ENCODE assay signal across 8 mouse cellular contexts in the genomic region with DNA sequence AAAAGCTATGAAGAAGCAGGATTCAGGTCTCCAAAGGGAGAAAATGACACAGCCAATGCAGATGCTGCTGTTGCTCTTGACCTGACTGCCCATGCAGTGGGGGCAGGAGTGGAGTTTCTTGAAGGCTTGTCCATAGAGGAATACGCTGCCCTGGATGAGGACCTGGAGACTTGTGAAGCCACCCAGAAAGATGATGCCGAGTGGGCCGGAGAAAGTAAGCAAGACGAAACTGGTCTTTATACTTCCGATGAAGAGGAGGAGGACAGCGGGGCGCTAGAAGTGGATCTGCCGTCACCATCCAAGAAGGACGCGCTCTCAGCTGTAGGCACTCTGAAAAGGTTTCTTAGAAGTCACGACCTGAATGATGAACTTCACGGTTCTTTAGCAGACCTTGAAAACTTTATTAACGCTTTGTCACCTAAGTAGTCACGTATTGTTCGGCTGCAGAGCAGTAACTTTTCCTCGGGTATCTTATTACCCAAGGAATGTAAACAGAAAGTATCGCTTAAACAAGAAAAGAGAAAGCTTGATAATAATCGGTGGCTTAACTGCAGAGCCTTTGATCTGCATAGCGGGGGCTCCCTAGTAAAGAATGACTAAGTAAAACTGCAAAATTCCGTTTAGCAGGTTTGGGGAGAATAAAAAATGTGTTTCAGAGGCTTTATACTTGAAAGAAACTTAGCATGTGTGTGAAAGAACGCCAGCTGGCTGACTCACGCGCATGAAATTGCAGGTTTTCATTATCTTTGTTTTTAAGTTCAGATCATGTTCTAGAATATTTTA. TPM values are rescaled to one million over a fixed set of nuclear protein-coding genes. Genes with fewer than 3 reads are reported as not detected.
DNase-seq lines count a peak whose midpoint lies in the region; ATAC-seq and TF ChIP-seq lines count a peak whose summit lies in the region.

No protein-coding gene starts in this region.

- ATAC-seq in heart, embryonic 12.5 days (ENCODE audit: insufficient number of reproducible peaks, low FRiP score) = no peak
- no peak for ATAC-seq in heart, embryonic 16.5 days (replicated peaks; ENCODE audit: extremely low read depth, insufficient read depth, low FRiP score)
- ATAC-seq in limb, embryonic 14.5 days (ENCODE audit: low FRiP score, low read depth) = no peak

- WGBS in heart, embryonic 12.5 days = 8% methylated on average over 23 of the region's 23 CpGs
- WGBS in heart, embryonic 16.5 days = 6% methylated on average over 23 of the region's 23 CpGs
- WGBS in limb, embryonic 14.5 days = 6% methylated on average over 23 of the region's 23 CpGs

- DNase-seq in heart, postnatal 36 days = no peak
- DNase-seq in R1 (ENCODE audit: low read depth, low spot score) = peak; percentile 73
- DNase-seq in limb, embryonic 14.5 days (ENCODE audit: low spot score) = peak; percentile 49
- DNase-seq in retina, embryonic 14.5 days (ENCODE audit: low spot score) = peak; percentile 27
- no peak for DNase-seq in urinary bladder, postnatal 25 days (ENCODE audit: low spot score)
- DNase-seq in cerebellum, postnatal 25 days = no peak

- TF ChIP-seq POLR2A in limb, embryonic 14.5 days (IDR thresholded peaks at IDR 0.05; ENCODE audit: borderline replicate concordance, extremely low read depth, insufficient read depth, insufficient read length) = no peak

- H3K4me3 ChIP-seq in heart, embryonic 12.5 days = peak overlapping the region; percentile 37
- H3K4me3 ChIP-seq in heart, embryonic 16.5 days (ENCODE audit: low read length) = peak overlapping the region; percentile 57
- H3K4me3 ChIP-seq in limb, embryonic 14.5 days (replicated peaks; ENCODE audit: low read length) = peak overlapping the region; percentile 26

- H3K27ac ChIP-seq in heart, embryonic 12.5 days (ENCODE audit: poor library complexity, severe bottlenecking) = no peak overlapping the region
- H3K27ac ChIP-seq in heart, embryonic 16.5 days (ENCODE audit: low read length) = no peak overlapping the region
- H3K27ac ChIP-seq in limb, embryonic 14.5 days (replicated peaks; ENCODE audit: low read depth, low read length) = no peak overlapping the region

- peak overlapping the region; percentile 42; the same call in 1 of the 2 replicates for H3K9ac ChIP-seq in heart, embryonic 12.5 days
- H3K9ac ChIP-seq in heart, embryonic 16.5 days (ENCODE audit: low read length) = peak overlapping the region; percentile 60
- H3K9ac ChIP-seq in limb, embryonic 14.5 days (ENCODE audit: low read depth, low read length, severe bottlenecking) = peak overlapping the region; percentile 22; the same call in 1 of the 2 replicates

- H3K36me3 ChIP-seq in heart, embryonic 12.5 days = no peaks in the 10 kb centered on the region
- no peaks in the 10 kb centered on the region for H3K36me3 ChIP-seq in heart, embryonic 16.5 days (ENCODE audit: control insufficient read depth, insufficient read depth)
- H3K36me3 ChIP-seq in limb, embryonic 14.5 days (ENCODE audit: control insufficient read depth, insufficient read depth, low read length) = no peaks in the 10 kb centered on the region

- peaks cover 3% of the 10 kb centered on the region; the same call in 1 of the 2 replicates for H3K4me1 ChIP-seq in heart, embryonic 12.5 days (replicated peaks)
- peaks cover 10% of the 10 kb centered on the region for H3K4me1 ChIP-seq in heart, embryonic 16.5 days (ENCODE audit: control insufficient read depth, insufficient read depth, low read length)
- H3K4me1 ChIP-seq in limb, embryonic 14.5 days (ENCODE audit: control insufficient read depth, insufficient read depth, low read length) = peaks cover 4% of the 10 kb centered on the region; the same call in 1 of the 2 replicates

- intact Hi-C loops in heart, postnatal 36 days (cut with DNase I) = no loop called here

- H3K9me3 ChIP-seq in heart, embryonic 12.5 days (replicated peaks) = no peaks in the 10 kb centered on the region
- H3K9me3 ChIP-seq in heart, embryonic 16.5 days (replicated peaks; ENCODE audit: control insufficient read depth, low read length) = no peaks in the 10 kb centered on the region
- H3K9me3 ChIP-seq in limb, embryonic 14.5 days (ENCODE audit: control insufficient read depth, low read length) = no peaks in the 10 kb centered on the region

- H3K27me3 ChIP-seq in heart, embryonic 12.5 days (replicated peaks) = peaks cover 4% of the 10 kb centered on the region; the same call in 1 of the 2 replicates
- no peaks in the 10 kb centered on the region for H3K27me3 ChIP-seq in heart, embryonic 16.5 days (ENCODE audit: control insufficient read depth, insufficient read depth, low read length)
- no peaks in the 10 kb centered on the region for H3K27me3 ChIP-seq in limb, embryonic 14.5 days (ENCODE audit: control insufficient read depth, insufficient read depth, low read length)

- H3K4me2 ChIP-seq in heart, embryonic 12.5 days = peak overlapping the region; percentile 64
- peak overlapping the region; percentile 78 for H3K4me2 ChIP-seq in heart, embryonic 16.5 days (ENCODE audit: low read depth, low read length)
- H3K4me2 ChIP-seq in limb, embryonic 14.5 days (replicated peaks; ENCODE audit: low read depth, low read length, severe bottlenecking) = peak overlapping the region; percentile 44

RNA-seq across cellular contexts. Expression of gene Tigd4, which starts 1.7 kb away (rescaled TPM):
- not detected in 2 replicates for polyA plus RNA-seq in heart, embryonic 12.5 days (2016; fragmentation: Nextera tagmentation; extraction: Ambion mirVana)
- under 1 TPM in 1 of 2 experiments, not detected in 1; 0.08 TPM for total RNA-seq in heart, postnatal 36 days (2021)
- 0.36 and 0.37 TPM in 2 replicates for polyA plus RNA-seq in heart, embryonic 16.5 days (2015; fragmentation: Nextera tagmentation; extraction: Ambion mirVana)
- polyA plus RNA-seq in limb, embryonic 14.5 days (2012; rRNA removed) = 0.88 and 1.1 TPM in 2 replicates
- polyA plus RNA-seq in limb, embryonic 14.5 days (2014; fragmentation: Nextera tagmentation; extraction: Ambion mirVana) = 1.2 and 1.3 TPM in 2 replicates

RNA-seq across cellular contexts. Expression of gene Arfip1, which starts 12.7 kb away (rescaled TPM):
- 49.3 and 50.8 TPM in 2 replicates for polyA plus RNA-seq in heart, embryonic 12.5 days (2016; fragmentation: Nextera tagmentation; extraction: Ambion mirVana)
- total RNA-seq in heart, postnatal 36 days (2021) = 10 to 100 TPM; 13.8 to 19.5 TPM
- 49.7 and 54.9 TPM in 2 replicates for polyA plus RNA-seq in heart, embryonic 16.5 days (2015; fragmentation: Nextera tagmentation; extraction: Ambion mirVana)
- 25.2 and 30.2 TPM in 2 replicates for polyA plus RNA-seq in limb, embryonic 14.5 days (2012; rRNA removed)
- polyA plus RNA-seq in limb, embryonic 14.5 days (2014; fragmentation: Nextera tagmentation; extraction: Ambion mirVana) = 50.0 and 56.9 TPM in 2 replicates

Comparison
In these comparisons a context has a peak if more than half of its experiments do, and no peak if none do; other contexts are left out.
1. DNase-seq: peak in R1 (single experiment), limb, embryonic 14.5 days (single experiment) and retina, embryonic 14.5 days (single experiment); none in heart, postnatal 36 days (0 of 2), urinary bladder, postnatal 25 days (single experiment) and cerebellum, postnatal 25 days (0 of 2).
2. Peak in every context shown above with its lines, with median percentiles within 50 percentile points of each other: H3K4me2 ChIP-seq, H3K4me3 ChIP-seq and H3K9ac ChIP-seq.